Mouse (Mus musculus): ENCODE data around the gene Il1f8.
"Not testable (repeated sequence)": the region's sequence is repeated elsewhere in the genome, so short reads cannot be mapped to it uniquely, and the experiment has no call there.

Gene Il1f8

DNA sequence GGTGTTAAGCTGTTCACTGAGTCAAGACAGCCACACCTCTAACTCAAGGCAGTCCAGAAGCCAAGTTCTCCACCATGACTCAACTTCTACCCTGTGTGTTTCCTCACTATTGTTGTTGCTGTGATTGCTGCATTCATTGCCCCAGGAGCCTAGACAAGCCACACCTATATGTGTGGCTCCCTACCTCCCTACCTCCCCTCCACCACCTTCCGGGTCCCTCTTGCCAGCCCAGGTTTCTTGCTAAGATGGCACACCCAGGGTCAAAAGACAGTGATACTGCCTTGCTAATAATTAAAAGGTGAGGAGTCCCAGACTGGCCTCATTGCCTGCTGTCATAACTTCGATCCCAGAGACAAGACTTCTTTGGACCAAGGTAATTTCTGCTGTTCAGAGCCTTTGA lies at the start of gene Il1f8:
Gene Il1f8 (plus strand): TSS at position 301 of the 400 bp plus-strand sequence.
- DNase-seq (ENCODE audit: low read depth, low spot score), result no peak
- Histone ChIP-seq H3K27me3 (ENCODE audit: control insufficient read depth, insufficient read depth, low read length, poor library complexity, severe bottlenecking) (no peaks in the 10 kb centered on the region), H3K36me3 (ENCODE audit: control insufficient read depth, insufficient read depth, low read length, poor library complexity, severe bottlenecking) (no peaks in the 10 kb centered on the region)

- H3K36me3 ChIP-seq (ENCODE audit: control insufficient read depth, insufficient read depth, low read length, poor library complexity, severe bottlenecking), result no peaks in the 10 kb centered on the region
- no peak for DNase-seq (ENCODE audit: low read depth, low spot score)
- H3K27me3 ChIP-seq (ENCODE audit: control insufficient read depth, insufficient read depth, low read length, poor library complexity, severe bottlenecking), result no peaks in the 10 kb centered on the region
Measured at GRCm38 (mm10) chr2:24103619-24104289, 49.2 kb upstream of the Il1f8 start.

DNA sequence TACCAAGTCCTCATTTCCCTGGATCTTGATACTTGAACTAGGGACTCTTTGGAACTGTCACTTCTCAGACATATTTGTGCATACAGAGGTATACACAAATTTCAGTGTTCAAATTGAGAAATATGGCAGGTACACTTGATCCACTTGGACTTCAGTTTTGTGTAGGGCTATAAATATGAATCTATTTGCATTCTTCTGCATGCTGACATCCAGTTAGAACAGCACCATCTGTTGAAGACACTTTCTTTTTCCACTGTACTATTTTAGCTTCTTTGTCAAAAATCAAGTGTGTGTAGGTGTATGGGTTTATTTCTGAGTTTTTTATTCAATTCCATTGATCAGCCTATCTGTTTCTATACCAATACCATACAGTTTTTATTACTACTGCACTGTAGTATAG lies 43.9 kb upstream of the Il1f8 start:
- no peaks in the 10 kb centered on the region for H3K36me3 ChIP-seq (ENCODE audit: control insufficient read depth, insufficient read depth, low read length, poor library complexity, severe bottlenecking)
- no peak for DNase-seq (ENCODE audit: low read depth, low spot score)
- H3K27me3 ChIP-seq (ENCODE audit: control insufficient read depth, insufficient read depth, low read length, poor library complexity, severe bottlenecking), result no peaks in the 10 kb centered on the region

DNA sequence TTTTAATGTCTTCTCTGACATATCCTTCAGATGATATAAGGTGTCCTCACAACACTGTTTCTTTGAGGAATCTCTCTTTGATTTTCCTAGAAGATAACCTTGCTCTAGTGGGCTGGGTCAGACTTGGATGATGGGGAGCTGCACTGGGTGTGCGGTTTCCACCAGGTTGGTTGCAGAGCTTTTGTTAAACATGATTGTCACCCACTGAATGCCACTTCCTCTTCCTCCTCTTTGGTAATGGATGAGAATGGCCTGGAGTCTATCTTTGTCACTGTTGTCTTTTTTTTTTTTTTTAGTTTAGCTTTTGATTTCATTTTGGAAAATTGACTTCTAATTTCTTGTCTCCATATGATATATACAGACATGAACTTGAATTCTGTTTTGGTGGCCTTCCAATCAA lies 18.6 kb upstream of the Il1f8 start:
- Histone ChIP-seq H3K36me3 (ENCODE audit: control insufficient read depth, insufficient read depth, low read length, poor library complexity, severe bottlenecking) (no peaks in the 10 kb centered on the region), H3K27me3 (ENCODE audit: control insufficient read depth, insufficient read depth, low read length, poor library complexity, severe bottlenecking) (no peaks in the 10 kb centered on the region)
- DNase-seq (ENCODE audit: low read depth, low spot score), result no peak

DNA sequence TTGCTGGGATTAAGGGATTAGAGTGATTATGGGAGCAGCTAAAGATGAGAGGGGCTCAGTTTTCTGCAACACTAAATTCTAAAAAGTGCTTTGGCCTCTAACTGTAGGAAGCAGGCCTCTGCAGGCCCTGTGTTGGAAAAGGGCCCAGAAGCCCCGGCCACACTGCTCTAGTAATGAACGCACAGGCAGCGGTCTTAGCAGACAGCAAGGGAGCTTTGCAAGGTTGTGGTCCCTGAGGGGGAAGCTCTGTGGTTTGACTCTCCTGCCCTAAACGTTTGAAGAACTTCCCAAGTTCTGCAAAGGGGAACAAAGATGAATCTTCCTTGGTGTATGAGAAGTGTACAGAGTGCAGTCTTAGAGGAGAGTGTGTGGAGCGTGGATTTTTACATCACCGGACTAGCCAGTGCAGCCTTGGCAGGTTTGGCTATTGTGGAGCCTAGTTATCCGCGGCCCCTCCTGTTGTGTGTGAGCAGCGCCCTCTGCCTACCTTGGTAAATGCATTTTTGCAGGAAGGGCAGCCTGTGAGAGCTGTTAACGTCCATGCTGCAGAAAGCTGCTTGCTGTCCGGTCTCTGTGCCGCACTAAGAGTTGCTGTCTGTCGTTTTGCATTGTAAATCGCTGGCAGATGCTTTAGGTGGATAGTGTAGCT lies 28.8 kb downstream of the Il1f8 start:
- H3K36me3 ChIP-seq (ENCODE audit: control insufficient read depth, insufficient read depth, low read length, poor library complexity, severe bottlenecking); H3K27me3 ChIP-seq (ENCODE audit: control insufficient read depth, insufficient read depth, low read length, poor library complexity, severe bottlenecking); DNase-seq (ENCODE audit: low read depth, low spot score): not testable (repeated sequence)

- DNase-seq (ENCODE audit: low read depth, low spot score); H3K27me3 ChIP-seq (ENCODE audit: control insufficient read depth, insufficient read depth, low read length, poor library complexity, severe bottlenecking); H3K36me3 ChIP-seq (ENCODE audit: control insufficient read depth, insufficient read depth, low read length, poor library complexity, severe bottlenecking): not testable (repeated sequence)
Measured at GRCm38 (mm10) chr2:24182423-24183147, 29.6 kb downstream of the Il1f8 start.

- not testable (repeated sequence) for DNase-seq (ENCODE audit: low read depth, low spot score); H3K36me3 ChIP-seq (ENCODE audit: control insufficient read depth, insufficient read depth, low read length, poor library complexity, severe bottlenecking); H3K27me3 ChIP-seq (ENCODE audit: control insufficient read depth, insufficient read depth, low read length, poor library complexity, severe bottlenecking)
Measured at GRCm38 (mm10) chr2:24184092-24184491, 31.1 kb downstream of the Il1f8 start.

- Histone ChIP-seq H3K27me3 (ENCODE audit: control insufficient read depth, insufficient read depth, low read length, poor library complexity, severe bottlenecking) (no peaks in the 10 kb centered on the region), H3K36me3 (ENCODE audit: control insufficient read depth, insufficient read depth, low read length, poor library complexity, severe bottlenecking) (no peaks in the 10 kb centered on the region)
- DNase-seq (ENCODE audit: low read depth, low spot score), result no peak
Measured at GRCm38 (mm10) chr2:24186176-24186575, 33.2 kb downstream of the Il1f8 start, which contains the start of gene Il1f9. Gene Il1f9 (plus strand): TSS chr2:24186476.

- no peaks in the 10 kb centered on the region for H3K27me3 ChIP-seq (ENCODE audit: control insufficient read depth, insufficient read depth, low read length, poor library complexity, severe bottlenecking)
- DNase-seq (ENCODE audit: low read depth, low spot score), result no peak
Measured at GRCm38 (mm10) chr2:24187585-24187984, 34.6 kb downstream of the Il1f8 start.

GRCm38 (mm10) chr2:24188189-24188588 lies 35.2 kb downstream of the Il1f8 start:
- Histone ChIP-seq H3K27me3 (ENCODE audit: control insufficient read depth, insufficient read depth, low read length, poor library complexity, severe bottlenecking) (no peaks in the 10 kb centered on the region), H3K36me3 (ENCODE audit: control insufficient read depth, insufficient read depth, low read length, poor library complexity, severe bottlenecking) (no peaks in the 10 kb centered on the region)
- DNase-seq (ENCODE audit: low read depth, low spot score), result no peak

More at GRCm38 (mm10) chr2:24187585-24187984, 34.6 kb downstream of the Il1f8 start:
- H3K36me3 ChIP-seq (ENCODE audit: control insufficient read depth, insufficient read depth, low read length, poor library complexity, severe bottlenecking), result no peaks in the 10 kb centered on the region

Data from splenic B cell, adult 2 months (primary cell).